Comparison of ENCODE assay signal across 14 mouse cellular contexts in genomic region chr14:30329109-30329508, GRCm38 (mm10).
"Had no signal": no experiment of that assay in that cellular context is flagged by ENCODE, and none has a peak within 500 bp of the region (broad histone marks: within the 10 kb centered on the region; RNA-seq: fewer than 3 reads in every experiment).

No protein-coding gene starts in this region.

- H3K27me3 ChIP-seq: limb, embryonic 15.5 days; lung, embryonic 15.5 days; neural tube, embryonic 15.5 days had no signal

- H3K4me2 ChIP-seq: limb, embryonic 15.5 days; lung, embryonic 15.5 days; neural tube, embryonic 15.5 days had no signal

- ATAC-seq: intestine, postnatal 0 days had no signal

- H3K36me3 ChIP-seq: limb, embryonic 15.5 days; lung, embryonic 15.5 days; neural tube, embryonic 15.5 days had no signal

- H3K27ac ChIP-seq: limb, embryonic 15.5 days; lung, embryonic 15.5 days; neural tube, embryonic 15.5 days; stomach, postnatal 0 days had no signal

- H3K9me3 ChIP-seq: limb, embryonic 15.5 days; lung, embryonic 15.5 days; neural tube, embryonic 15.5 days had no signal

- DNase-seq: kidney, adult 8-10 months; kidney, postnatal 25 days; layer of hippocampus, adult 9-11 months; layer of hippocampus, postnatal 36 days; midbrain, embryonic 14.5 days; right cerebral cortex, adult 18-20 months; right cerebral cortex, postnatal 25 days; thymus, postnatal 4 days had no signal

- H3K4me3 ChIP-seq: limb, embryonic 15.5 days; lung, embryonic 15.5 days; myocyte; neural tube, embryonic 15.5 days had no signal

- H3K4me1 ChIP-seq: neural tube, embryonic 15.5 days had no signal

- H3K9ac ChIP-seq: limb, embryonic 15.5 days; lung, embryonic 15.5 days; neural tube, embryonic 15.5 days had no signal
